Mouse (Mus musculus) hindbrain, embryonic 13.5 days (tissue): ENCODE data around the gene Trappc10. TPM values are rescaled to one million over a fixed set of nuclear protein-coding genes. Genes with fewer than 3 reads are reported as not detected.

Experiments used
- ATAC-seq: fragments of 200-750 bp; cut with Nextera tagmentation; 2 replicates; pipeline ENCODE4 v1.8.0; 2017; ENCODE audit warnings: moderate TSS enrichment; ENCODE audit not compliant: low FRiP score
- H3K27ac ChIP-seq: fragments of 300-500 bp; sonication (generic); 2 replicates; pipeline ENCODE4 v1.5.1; 2015; ENCODE audit warnings: inconsistent platforms, mild to moderate bottlenecking, moderate library complexity
- H3K27me3 ChIP-seq: fragments of 300-500 bp; sonication (generic); 2 replicates; pipeline ENCODE4 v1.6.1; 2015; ENCODE audit warnings: mild to moderate bottlenecking, inconsistent platforms
- H3K36me3 ChIP-seq: fragments of 300-500 bp; sonication (generic); 2 replicates; pipeline ENCODE4 v1.6.1; 2015; ENCODE audit warnings: mild to moderate bottlenecking, inconsistent platforms
- H3K4me1 ChIP-seq: fragments of 300-500 bp; sonication (generic); replicated peaks from 2 replicates; pipeline ENCODE4 v1.6.1; 2015; ENCODE audit warnings: inconsistent platforms
- H3K4me2 ChIP-seq: fragments of 300-500 bp; sonication (generic); 2 replicates; pipeline ENCODE4 v1.6.1; 2015; ENCODE audit warnings: inconsistent platforms, mild to moderate bottlenecking, moderate library complexity
- H3K4me3 ChIP-seq: fragments of 300-500 bp; sonication (generic); 2 replicates; pipeline ENCODE4 v1.5.1; 2015; ENCODE audit warnings: mild to moderate bottlenecking, inconsistent platforms
- H3K9ac ChIP-seq: fragments of 300-500 bp; sonication (generic); 2 replicates; pipeline ENCODE4 v1.6.1; 2015; ENCODE audit warnings: mild to moderate bottlenecking, inconsistent platforms
- H3K9me3 ChIP-seq: fragments of 300-500 bp; sonication (generic); 2 replicates; pipeline ENCODE4 v1.6.1; 2016; ENCODE audit warnings: inconsistent platforms
- WGBS: fragments of 180-500 bp; shearing (Covaris S2); methylation state at CpG from one replicate; pipeline ENCODE4 v1.1.7; 2015; 5-methylcytosine and 5-hydroxymethylcytosine counted together
- polyA plus RNA-seq: library from polyadenylated mRNA; unstranded; fragments of >200 nt; fragmentation: Nextera tagmentation; extraction: Ambion mirVana; gene quantifications from 2 replicates; pipeline ENCODE4 v1.2.1, GENCODE M21; 2015

Gene Trappc10
- polyA plus RNA-seq, 1 experiment from 2014 or later = 23.1 TPM

DNA sequence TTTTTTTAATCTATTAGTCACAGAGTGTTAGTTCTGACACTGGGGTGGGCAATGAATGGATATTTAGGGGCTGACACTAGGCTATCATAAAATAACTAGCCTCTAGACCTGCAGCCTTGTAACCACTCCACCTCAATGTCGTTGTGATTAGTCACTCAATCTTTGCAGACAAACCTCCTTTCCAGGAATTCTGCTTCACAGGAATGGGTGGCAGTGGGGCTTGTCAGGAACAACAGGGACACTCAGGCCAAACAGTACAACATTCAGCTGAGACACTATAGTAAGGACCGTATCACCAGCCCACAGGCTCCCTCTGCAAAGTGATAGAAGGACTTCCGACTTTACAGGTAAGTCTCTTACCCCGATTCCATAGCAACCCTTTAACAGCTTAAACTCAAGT, 2.3 kb upstream of the Trappc10 start:
- H3K27me3 ChIP-seq = no peaks in the 10 kb centered on the region
- H3K9me3 ChIP-seq = peaks cover 4% of the 10 kb centered on the region; the same call in 1 of the 2 replicates
- no peak overlapping the region for H3K9ac ChIP-seq
- no peak overlapping the region for H3K4me3 ChIP-seq
- H3K27ac ChIP-seq = no peak overlapping the region
- H3K4me2 ChIP-seq = no peak overlapping the region
- WGBS = 80% methylated on average over 4 of the region's 4 CpGs
- ATAC-seq = no peak
- peaks cover 23% of the 10 kb centered on the region for H3K4me1 ChIP-seq
- H3K36me3 ChIP-seq = peaks cover 7% of the 10 kb centered on the region; the same call in 1 of the 2 replicates

DNA sequence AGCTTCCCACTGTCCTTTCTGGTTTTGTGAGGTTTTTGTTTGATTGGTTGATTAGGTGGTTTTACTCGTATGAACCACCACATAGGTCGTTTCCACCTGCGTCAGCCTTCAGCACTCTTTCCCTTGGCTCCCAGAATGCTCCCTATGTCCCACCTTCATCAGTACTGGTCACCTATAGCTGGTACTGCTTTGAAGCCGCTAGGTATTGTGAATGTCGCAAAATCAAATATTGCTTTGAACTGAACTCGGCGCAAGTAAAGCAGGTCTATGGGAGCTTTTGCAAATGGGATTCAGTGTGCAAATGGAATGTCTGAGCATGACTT, 745 bp upstream of the Trappc10 start:
- no peaks in the 10 kb centered on the region for H3K27me3 ChIP-seq
- WGBS = 20% methylated on average over 7 of the region's 7 CpGs
- ATAC-seq = no peak; the same call in 1 of the 2 replicates
- peak overlapping the region; percentile 92 for H3K9ac ChIP-seq
- H3K4me2 ChIP-seq = peak overlapping the region; percentile 92
- H3K27ac ChIP-seq = peak overlapping the region; percentile 92
- peaks cover 7% of the 10 kb centered on the region; the same call in 1 of the 2 replicates for H3K36me3 ChIP-seq
- H3K9me3 ChIP-seq = no peaks in the 10 kb centered on the region
- peaks cover 23% of the 10 kb centered on the region for H3K4me1 ChIP-seq
- H3K4me3 ChIP-seq = peak overlapping the region; percentile 93

DNA sequence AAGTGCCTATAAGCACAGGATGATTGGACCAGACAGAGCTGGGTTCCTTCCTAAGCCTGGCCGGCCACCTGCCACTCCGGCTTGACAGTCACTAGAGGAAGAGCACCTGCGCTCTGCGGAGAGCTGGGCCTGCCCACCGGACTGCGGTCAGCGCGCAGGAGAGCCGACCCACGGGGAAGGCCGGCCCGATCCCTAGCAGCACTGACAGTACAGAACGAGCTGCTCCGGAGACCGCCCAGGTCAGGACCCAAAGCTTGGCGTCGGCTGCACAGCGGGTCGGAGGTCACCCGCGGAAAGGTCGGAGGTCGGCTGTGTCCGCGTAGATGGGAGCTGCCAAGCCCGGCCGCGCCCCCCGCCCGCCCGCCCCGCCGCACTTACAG, 393 bp downstream of the Trappc10 start:
- peaks cover 8% of the 10 kb centered on the region; the same call in 1 of the 2 replicates for H3K36me3 ChIP-seq
- H3K27ac ChIP-seq = peak overlapping the region; percentile 92
- 0% methylated on average over 32 of the region's 33 CpGs for WGBS
- H3K27me3 ChIP-seq = no peaks in the 10 kb centered on the region
- H3K4me3 ChIP-seq = peak overlapping the region; percentile 93
- peak overlapping the region; percentile 92 for H3K9ac ChIP-seq
- peaks cover 23% of the 10 kb centered on the region for H3K4me1 ChIP-seq
- peak; percentile 60 for ATAC-seq
- H3K9me3 ChIP-seq = no peaks in the 10 kb centered on the region
- peak overlapping the region; percentile 92 for H3K4me2 ChIP-seq

DNA sequence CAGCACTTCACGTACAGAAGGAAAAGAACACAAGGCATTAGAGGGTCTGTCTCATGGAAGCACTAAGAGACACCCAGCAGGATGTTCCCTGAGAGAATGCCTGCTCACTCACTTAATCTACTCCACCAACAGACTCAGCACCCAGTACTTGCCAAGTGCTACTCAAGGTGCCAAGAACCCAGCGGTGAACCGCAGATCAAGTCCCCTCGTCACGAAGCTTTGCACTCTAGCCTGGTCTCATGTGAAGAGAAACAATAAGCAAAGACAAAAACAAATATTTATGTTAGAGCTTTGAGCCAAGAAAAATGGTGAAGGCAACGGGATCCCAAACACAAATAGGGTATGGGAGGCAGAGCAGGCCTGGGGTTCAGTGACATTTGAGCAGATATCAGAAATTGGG, 5.5 kb downstream of the Trappc10 start:
- H3K9me3 ChIP-seq = no peaks in the 10 kb centered on the region
- no peaks in the 10 kb centered on the region for H3K27me3 ChIP-seq
- peaks cover 13% of the 10 kb centered on the region; the same call in 1 of the 2 replicates for H3K36me3 ChIP-seq
- no peak for ATAC-seq
- H3K4me1 ChIP-seq = peaks cover 26% of the 10 kb centered on the region
- H3K27ac ChIP-seq = no peak overlapping the region
- H3K9ac ChIP-seq = no peak overlapping the region
- WGBS = 87% methylated on average over 6 of the region's 6 CpGs
- H3K4me3 ChIP-seq = no peak overlapping the region
- no peak overlapping the region for H3K4me2 ChIP-seq

DNA sequence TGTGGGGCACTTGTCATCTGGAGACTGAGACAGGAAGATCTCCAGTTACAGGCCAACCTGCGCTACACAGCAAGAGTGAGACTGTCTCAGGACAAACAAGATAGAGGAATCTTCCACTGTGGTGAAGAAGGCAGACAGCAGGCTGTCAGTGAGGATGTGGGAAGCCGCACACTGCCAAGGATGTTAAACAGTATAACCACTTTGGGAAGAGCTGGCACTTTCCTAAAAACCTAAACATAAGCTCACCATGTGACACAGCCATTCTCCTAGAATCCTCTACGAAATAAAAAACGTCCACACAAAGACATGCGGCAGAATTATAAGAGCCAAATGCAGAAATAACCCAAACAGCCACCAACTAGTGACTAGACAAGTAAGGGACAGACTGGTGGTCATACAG, 6.1 kb downstream of the Trappc10 start:
- no peak overlapping the region for H3K27ac ChIP-seq
- H3K9me3 ChIP-seq = no peaks in the 10 kb centered on the region
- ATAC-seq = no peak
- H3K27me3 ChIP-seq = no peaks in the 10 kb centered on the region
- WGBS = 96% methylated on average over 5 of the region's 5 CpGs
- H3K9ac ChIP-seq = no peak overlapping the region
- H3K4me3 ChIP-seq = no peak overlapping the region
- H3K4me1 ChIP-seq = peaks cover 19% of the 10 kb centered on the region
- peaks cover 13% of the 10 kb centered on the region; the same call in 1 of the 2 replicates for H3K36me3 ChIP-seq
- no peak overlapping the region for H3K4me2 ChIP-seq

DNA sequence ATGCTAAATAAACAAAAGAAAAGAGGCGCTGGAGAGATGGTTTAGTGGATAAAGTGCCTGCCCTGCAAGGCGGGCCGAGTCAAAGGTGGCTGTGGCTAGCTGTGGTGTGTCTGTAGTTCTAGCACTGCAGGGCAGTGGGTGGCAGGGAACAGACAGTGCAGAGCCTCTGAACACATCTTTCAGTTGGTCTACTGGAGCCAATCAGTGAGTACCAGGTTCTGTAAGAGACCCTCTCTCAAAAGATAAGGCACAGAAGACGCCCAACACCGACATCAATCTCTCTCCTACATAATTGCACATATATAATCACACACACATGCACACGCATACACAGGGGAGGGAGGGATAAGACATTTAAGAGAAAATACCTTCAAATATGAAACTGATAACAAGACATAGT, 6.6 kb downstream of the Trappc10 start:
- Histone ChIP-seq H3K9me3 (no peaks in the 10 kb centered on the region), H3K36me3 (peaks cover 13% of the 10 kb centered on the region; the same call in 1 of the 2 replicates), H3K27me3 (no peaks in the 10 kb centered on the region), H3K4me3 (no peak overlapping the region), H3K4me1 (peaks cover 14% of the 10 kb centered on the region), H3K4me2 (no peak overlapping the region), H3K9ac (no peak overlapping the region), H3K27ac (no peak overlapping the region)
- WGBS = 93% methylated on average over 6 of the region's 6 CpGs
- no peak for ATAC-seq

DNA sequence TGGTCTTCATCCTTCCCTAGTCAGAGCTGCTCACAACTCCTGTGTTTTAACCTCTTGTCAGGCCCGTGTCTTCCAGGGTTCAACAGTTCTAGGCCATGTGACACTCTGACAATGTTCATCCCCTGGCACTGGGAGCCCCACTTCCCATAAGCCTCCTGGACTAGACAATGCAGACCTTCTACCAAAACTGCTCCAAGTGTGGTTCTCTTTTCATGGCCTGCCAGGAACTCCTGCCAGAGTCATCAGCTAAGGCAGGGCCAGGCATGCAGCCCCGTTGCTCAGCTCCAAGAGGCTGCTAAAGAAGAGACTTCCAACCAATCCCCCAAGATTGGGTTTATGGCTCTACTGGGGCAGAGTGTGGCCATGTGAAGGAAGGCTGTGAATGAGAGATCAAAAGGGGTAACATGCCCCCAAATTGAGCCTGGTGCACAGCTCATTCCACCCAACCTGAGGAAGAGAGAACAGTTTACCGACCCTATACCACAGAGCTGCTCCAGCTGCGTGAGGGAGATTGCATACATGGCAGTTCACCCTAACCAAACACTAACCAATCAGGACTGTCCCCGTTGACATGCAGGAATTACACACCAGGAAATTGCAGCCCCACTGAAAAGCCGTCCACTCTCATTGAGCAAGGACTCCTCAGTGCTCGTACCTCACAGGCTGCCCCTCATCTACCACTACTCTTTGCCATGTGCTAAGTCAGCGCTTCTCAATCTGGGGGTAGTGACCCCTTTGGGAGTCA, 7.4 kb downstream of the Trappc10 start:
- H3K4me2 ChIP-seq = no peak overlapping the region
- WGBS = 87% methylated on average over 8 of the region's 8 CpGs
- H3K36me3 ChIP-seq = peaks cover 13% of the 10 kb centered on the region; the same call in 1 of the 2 replicates
- peaks cover 7% of the 10 kb centered on the region for H3K4me1 ChIP-seq
- H3K9me3 ChIP-seq = no peaks in the 10 kb centered on the region
- no peak overlapping the region for H3K27ac ChIP-seq
- no peak overlapping the region for H3K9ac ChIP-seq
- H3K27me3 ChIP-seq = no peaks in the 10 kb centered on the region
- no peak overlapping the region for H3K4me3 ChIP-seq
- no peak for ATAC-seq

DNA sequence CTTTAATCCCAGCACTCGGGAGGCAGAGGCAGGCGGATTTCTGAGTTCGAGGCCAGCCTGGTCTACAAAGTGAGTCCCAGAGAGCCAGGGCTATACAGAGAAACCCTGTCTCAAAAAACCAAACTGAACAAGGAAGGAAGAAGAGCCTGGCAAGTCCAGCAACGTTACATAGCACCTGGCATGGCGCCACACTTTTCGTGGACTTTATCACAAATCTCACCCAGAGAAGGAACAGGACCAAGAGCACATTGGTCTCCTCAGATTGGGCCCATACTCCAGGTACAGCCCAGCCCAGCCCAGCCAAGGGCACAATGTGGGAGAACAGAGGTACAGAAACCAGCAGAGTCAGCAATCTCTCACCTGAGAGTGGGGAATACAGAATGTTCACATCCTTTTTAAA, 10.7 kb downstream of the Trappc10 start:
- H3K4me2 ChIP-seq = no peak overlapping the region
- no peaks in the 10 kb centered on the region for H3K9me3 ChIP-seq
- H3K36me3 ChIP-seq = peaks cover 29% of the 10 kb centered on the region
- 94% methylated on average over 6 of the region's 6 CpGs for WGBS
- H3K4me1 ChIP-seq = peaks cover 7% of the 10 kb centered on the region; the same call in 1 of the 2 replicates
- H3K4me3 ChIP-seq = no peak overlapping the region
- no peak overlapping the region for H3K9ac ChIP-seq
- no peaks in the 10 kb centered on the region for H3K27me3 ChIP-seq
- H3K27ac ChIP-seq = no peak overlapping the region
- ATAC-seq = no peak

DNA sequence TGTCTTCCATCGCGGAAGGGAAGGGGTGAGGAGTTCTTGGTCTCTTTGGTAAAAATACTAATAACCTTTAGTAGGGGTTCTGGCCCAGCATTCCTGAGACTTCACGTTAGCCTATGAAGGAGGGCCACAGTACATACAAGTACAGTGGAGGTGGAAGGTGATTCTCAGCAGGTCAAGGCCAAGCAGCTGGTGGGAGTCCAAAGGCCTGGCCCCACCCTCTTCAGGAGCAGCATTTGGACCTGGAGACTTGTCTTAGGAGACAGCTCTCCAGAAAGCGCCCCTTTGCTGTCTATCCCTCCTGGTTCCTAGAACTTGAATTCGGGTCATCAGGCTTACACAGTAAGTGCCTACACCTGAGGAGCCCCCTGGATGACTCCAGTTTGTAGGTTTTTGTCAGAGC, 11.3 kb downstream of the Trappc10 start:
- H3K9me3 ChIP-seq = no peaks in the 10 kb centered on the region
- H3K4me1 ChIP-seq = peaks cover 7% of the 10 kb centered on the region; the same call in 1 of the 2 replicates
- no peak for ATAC-seq
- H3K27me3 ChIP-seq = no peaks in the 10 kb centered on the region
- H3K9ac ChIP-seq = no peak overlapping the region
- no peak overlapping the region for H3K4me2 ChIP-seq
- 91% methylated on average over 5 of the region's 5 CpGs for WGBS
- peaks cover 29% of the 10 kb centered on the region for H3K36me3 ChIP-seq
- no peak overlapping the region for H3K4me3 ChIP-seq
- H3K27ac ChIP-seq = no peak overlapping the region

DNA sequence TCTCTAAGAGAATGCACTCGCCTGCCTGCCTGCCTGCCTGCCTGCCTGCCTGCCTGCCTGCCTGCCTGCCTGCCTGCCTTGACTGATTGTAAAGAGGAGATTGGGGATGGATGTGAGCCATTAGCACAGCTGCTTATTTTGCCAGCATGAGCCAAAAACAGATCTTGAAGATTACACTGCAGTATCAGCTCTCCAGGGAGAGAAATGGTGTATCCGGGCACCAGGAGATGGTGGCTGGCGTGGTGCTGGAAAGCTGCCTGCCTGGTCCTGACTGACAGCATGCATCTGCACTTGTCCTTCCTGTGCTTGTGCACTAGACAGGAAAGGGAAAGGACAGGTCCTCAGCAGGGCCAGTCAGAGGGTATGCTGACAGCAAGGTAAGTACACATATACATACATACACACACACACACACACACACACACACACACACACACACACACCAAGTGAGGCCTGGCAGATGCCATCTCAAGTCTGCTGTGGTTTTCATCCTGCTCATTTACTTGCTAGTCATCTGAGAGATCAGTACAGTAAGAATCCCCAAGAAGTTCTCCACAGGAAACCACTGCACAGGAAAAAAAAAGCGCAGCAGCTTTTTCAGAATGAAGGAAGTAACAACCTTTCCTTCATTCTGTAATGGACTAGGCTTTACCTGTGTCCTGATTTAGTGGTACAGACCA, 12.0 kb downstream of the Trappc10 start:
- no peak for ATAC-seq

DNA sequence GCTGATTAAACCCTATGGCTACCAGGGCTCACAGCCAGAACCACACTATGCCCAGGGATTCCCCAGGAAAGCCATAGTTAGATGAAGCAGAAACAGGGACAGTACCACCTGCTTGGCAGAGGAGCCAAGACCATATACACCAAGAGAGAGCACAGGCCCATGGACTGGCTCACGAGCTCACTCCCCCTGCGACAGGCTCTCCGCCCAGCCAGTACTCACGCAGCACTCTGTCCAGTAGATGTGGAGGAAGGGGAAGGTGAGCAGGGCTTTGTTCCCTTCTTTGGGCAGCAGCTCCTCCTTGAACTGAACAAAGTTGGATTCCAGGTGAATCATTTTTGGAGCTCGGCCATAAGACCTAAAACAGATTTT, 15.9 kb downstream of the Trappc10 start:
- no peak for ATAC-seq
- WGBS = 89% methylated on average over 5 of the region's 5 CpGs
- no peak overlapping the region for H3K4me3 ChIP-seq
- H3K27me3 ChIP-seq = no peaks in the 10 kb centered on the region
- no peak overlapping the region for H3K27ac ChIP-seq
- no peaks in the 10 kb centered on the region; the same call in 1 of the 2 replicates for H3K4me1 ChIP-seq
- no peak overlapping the region for H3K4me2 ChIP-seq
- no peak overlapping the region for H3K9ac ChIP-seq
- H3K36me3 ChIP-seq = peaks cover 50% of the 10 kb centered on the region
- H3K9me3 ChIP-seq = no peaks in the 10 kb centered on the region

More for the DNA sequence above, 12.0 kb downstream of the Trappc10 start:
- Histone ChIP-seq H3K9me3 (no peaks in the 10 kb centered on the region), H3K4me1 (peaks cover 7% of the 10 kb centered on the region; the same call in 1 of the 2 replicates), H3K36me3 (peaks cover 35% of the 10 kb centered on the region), H3K9ac (no peak overlapping the region), H3K27ac (no peak overlapping the region), H3K27me3 (no peaks in the 10 kb centered on the region), H3K4me2 (no peak overlapping the region), H3K4me3 (no peak overlapping the region)
- WGBS = 86% methylated on average over 4 of the region's 4 CpGs

DNA sequence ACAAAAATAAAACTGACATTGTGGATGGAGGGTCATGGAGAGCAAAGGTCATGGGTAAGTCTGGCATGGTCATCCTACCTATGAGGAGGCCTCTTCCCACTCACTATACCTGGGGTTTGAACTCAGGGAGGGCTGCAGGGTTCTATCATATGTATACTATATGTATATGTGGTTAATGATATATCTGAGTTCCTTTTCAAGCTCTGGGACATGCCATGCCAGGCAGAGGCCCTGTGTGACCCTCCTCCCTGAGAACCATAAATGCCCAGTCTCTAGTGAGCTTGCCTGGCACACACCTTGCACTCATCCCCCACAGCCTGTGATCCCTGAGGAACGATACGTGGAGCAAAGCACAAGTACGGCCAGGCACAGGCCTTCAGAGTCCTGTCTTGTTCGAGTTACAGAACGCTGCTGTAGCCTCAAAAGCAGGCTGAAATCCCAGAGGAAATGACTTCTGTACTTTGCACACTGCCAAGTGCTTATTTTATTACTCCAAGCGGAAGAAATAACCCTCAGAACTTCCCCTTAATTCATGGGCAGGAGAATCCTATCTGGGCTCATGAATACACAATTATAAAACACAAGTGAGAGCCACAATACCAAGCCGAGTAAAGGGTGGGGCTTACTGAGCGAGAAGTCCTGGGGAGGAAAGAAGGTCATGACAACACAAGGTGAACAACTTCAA, 16.4 kb downstream of the Trappc10 start:
- H3K9ac ChIP-seq = no peak overlapping the region
- no peaks in the 10 kb centered on the region for H3K9me3 ChIP-seq
- H3K27ac ChIP-seq = no peak overlapping the region
- no peak overlapping the region for H3K4me2 ChIP-seq
- no peaks in the 10 kb centered on the region; the same call in 1 of the 2 replicates for H3K4me1 ChIP-seq
- H3K27me3 ChIP-seq = no peaks in the 10 kb centered on the region
- 88% methylated on average over 8 of the region's 8 CpGs for WGBS
- ATAC-seq = no peak
- H3K4me3 ChIP-seq = no peak overlapping the region
- peaks cover 50% of the 10 kb centered on the region for H3K36me3 ChIP-seq
